Mouse (Mus musculus): ENCODE measurements around the gene Cab39. TPM values are rescaled to one million over a fixed set of nuclear protein-coding genes. Genes with fewer than 3 reads are reported as not detected.

Cab39 gene
- polyA plus RNA-seq, 1 experiment from 2014 or later = 21.9 TPM

GRCm38 (mm10) chr1:85761665-85762064 is 31.6 kb upstream of the Cab39 start:
- no peak for ATAC-seq (replicated peaks; ENCODE audit: insufficient number of reproducible peaks, insufficient read depth, low FRiP score, low read depth)
- WGBS = 84% methylated on average over 4 of the region's 4 CpGs

GRCm38 (mm10) chr1:85763386-85763785 is 29.9 kb upstream of the Cab39 start:
- ATAC-seq (replicated peaks; ENCODE audit: insufficient number of reproducible peaks, insufficient read depth, low FRiP score, low read depth) = no peak
- peaks cover 4% of the 10 kb centered on the region for H3K4me1 ChIP-seq (replicated peaks)
- H3K27me3 ChIP-seq = no peaks in the 10 kb centered on the region
- H3K4me3 ChIP-seq = no peak overlapping the region
- no peaks in the 10 kb centered on the region for H3K36me3 ChIP-seq
- 70% methylated on average over 6 of the region's 6 CpGs for WGBS
- no peak overlapping the region for H3K4me2 ChIP-seq
- H3K9me3 ChIP-seq (replicated peaks) = no peaks in the 10 kb centered on the region
- H3K27ac ChIP-seq = no peak overlapping the region
- H3K9ac ChIP-seq = no peak overlapping the region

More at GRCm38 (mm10) chr1:85761665-85762064, 31.6 kb upstream of the Cab39 start:
- Histone ChIP-seq H3K4me2 (no peak overlapping the region), H3K36me3 (no peaks in the 10 kb centered on the region), H3K4me3 (no peak overlapping the region), H3K9me3 (replicated peaks) (no peaks in the 10 kb centered on the region), H3K27me3 (no peaks in the 10 kb centered on the region), H3K9ac (no peak overlapping the region), H3K4me1 (replicated peaks) (peaks cover 10% of the 10 kb centered on the region), H3K27ac (no peak overlapping the region)

- no peak overlapping the region for H3K4me2 ChIP-seq
- no peak overlapping the region for H3K9ac ChIP-seq
- no peak for ATAC-seq (replicated peaks; ENCODE audit: insufficient number of reproducible peaks, insufficient read depth, low FRiP score, low read depth)
- no peak overlapping the region for H3K27ac ChIP-seq
- H3K36me3 ChIP-seq = no peaks in the 10 kb centered on the region
- no peaks in the 10 kb centered on the region for H3K27me3 ChIP-seq
- H3K4me3 ChIP-seq = no peak overlapping the region
- no peaks in the 10 kb centered on the region for H3K9me3 ChIP-seq (replicated peaks)
- H3K4me1 ChIP-seq (replicated peaks) = no peaks in the 10 kb centered on the region
- 70% methylated on average over 4 of the region's 4 CpGs for WGBS
Observed at GRCm38 (mm10) chr1:85764291-85764690, 28.9 kb upstream of the Cab39 start.

- H3K9ac ChIP-seq = no peak overlapping the region
- H3K4me3 ChIP-seq = no peak overlapping the region
- H3K4me2 ChIP-seq = no peak overlapping the region
- H3K4me1 ChIP-seq (replicated peaks) = no peaks in the 10 kb centered on the region
- WGBS = 65% methylated on average over 3 of the region's 3 CpGs
- no peak for ATAC-seq (replicated peaks; ENCODE audit: insufficient number of reproducible peaks, insufficient read depth, low FRiP score, low read depth)
- H3K27ac ChIP-seq = no peak overlapping the region
- H3K9me3 ChIP-seq (replicated peaks) = no peaks in the 10 kb centered on the region
- no peaks in the 10 kb centered on the region for H3K36me3 ChIP-seq
- H3K27me3 ChIP-seq = no peaks in the 10 kb centered on the region
Observed at GRCm38 (mm10) chr1:85766120-85766519, 27.1 kb upstream of the Cab39 start.

- H3K4me3 ChIP-seq = no peak overlapping the region
- H3K4me2 ChIP-seq = no peak overlapping the region
- no peak overlapping the region for H3K27ac ChIP-seq
- H3K36me3 ChIP-seq = no peaks in the 10 kb centered on the region
- WGBS = 31% methylated on average over 1 of the region's 1 CpGs
- no peak overlapping the region for H3K9ac ChIP-seq
- no peaks in the 10 kb centered on the region for H3K4me1 ChIP-seq (replicated peaks)
- no peaks in the 10 kb centered on the region for H3K9me3 ChIP-seq (replicated peaks)
- H3K27me3 ChIP-seq = no peaks in the 10 kb centered on the region
- no peak for ATAC-seq (replicated peaks; ENCODE audit: insufficient number of reproducible peaks, insufficient read depth, low FRiP score, low read depth)
Observed at GRCm38 (mm10) chr1:85767754-85768153, 25.5 kb upstream of the Cab39 start.

GRCm38 (mm10) chr1:85771976-85772375 is 21.3 kb upstream of the Cab39 start:
- no peaks in the 10 kb centered on the region for H3K36me3 ChIP-seq
- no peak overlapping the region for H3K27ac ChIP-seq
- no peaks in the 10 kb centered on the region for H3K9me3 ChIP-seq (replicated peaks)
- H3K4me1 ChIP-seq (replicated peaks) = no peaks in the 10 kb centered on the region
- H3K4me2 ChIP-seq = no peak overlapping the region
- H3K9ac ChIP-seq = no peak overlapping the region
- no peak overlapping the region for H3K4me3 ChIP-seq
- WGBS = 46% methylated on average over 3 of the region's 3 CpGs
- no peaks in the 10 kb centered on the region for H3K27me3 ChIP-seq
- ATAC-seq (replicated peaks; ENCODE audit: insufficient number of reproducible peaks, insufficient read depth, low FRiP score, low read depth) = no peak

- no peak for ATAC-seq (replicated peaks; ENCODE audit: insufficient number of reproducible peaks, insufficient read depth, low FRiP score, low read depth)
- Histone ChIP-seq H3K27ac (no peak overlapping the region), H3K4me2 (no peak overlapping the region), H3K9ac (no peak overlapping the region), H3K4me3 (no peak overlapping the region), H3K27me3 (no peaks in the 10 kb centered on the region), H3K36me3 (no peaks in the 10 kb centered on the region), H3K4me1 (replicated peaks) (no peaks in the 10 kb centered on the region), H3K9me3 (replicated peaks) (no peaks in the 10 kb centered on the region)
- WGBS = 64% methylated on average over 7 of the region's 7 CpGs
Observed at GRCm38 (mm10) chr1:85775136-85775535, 18.1 kb upstream of the Cab39 start.

- 49% methylated on average over 10 of the region's 10 CpGs for WGBS
Observed at GRCm38 (mm10) chr1:85776154-85776553, 17.1 kb upstream of the Cab39 start.

GRCm38 (mm10) chr1:85778436-85778835 is 14.8 kb upstream of the Cab39 start, which contains the start of gene A630001G21Rik:
Gene A630001G21Rik, minus strand, starts transcription at chr1:85778643.
- 91% methylated on average over 4 of the region's 4 CpGs for WGBS
- H3K4me1 ChIP-seq (replicated peaks) = no peaks in the 10 kb centered on the region
- no peaks in the 10 kb centered on the region for H3K36me3 ChIP-seq
- ATAC-seq (replicated peaks; ENCODE audit: insufficient number of reproducible peaks, insufficient read depth, low FRiP score, low read depth) = no peak
- no peaks in the 10 kb centered on the region for H3K9me3 ChIP-seq (replicated peaks)
- no peak within 1 kb of the TSS for H3K4me3 ChIP-seq
- no peak within 1 kb of the TSS for H3K27ac ChIP-seq
- no peak within 1 kb of the TSS for H3K4me2 ChIP-seq
- no peak within 1 kb of the TSS for H3K9ac ChIP-seq
- H3K27me3 ChIP-seq = no peaks in the 10 kb centered on the region

More at GRCm38 (mm10) chr1:85776154-85776553, 17.1 kb upstream of the Cab39 start:
- H3K27ac ChIP-seq = no peak overlapping the region
- H3K4me2 ChIP-seq = no peak overlapping the region
- H3K27me3 ChIP-seq = no peaks in the 10 kb centered on the region
- no peak overlapping the region for H3K4me3 ChIP-seq
- no peaks in the 10 kb centered on the region for H3K36me3 ChIP-seq
- H3K4me1 ChIP-seq (replicated peaks) = no peaks in the 10 kb centered on the region
- no peak overlapping the region for H3K9ac ChIP-seq
- H3K9me3 ChIP-seq (replicated peaks) = no peaks in the 10 kb centered on the region
- ATAC-seq (replicated peaks; ENCODE audit: insufficient number of reproducible peaks, insufficient read depth, low FRiP score, low read depth) = no peak

- no peak overlapping the region for H3K4me3 ChIP-seq
- H3K4me2 ChIP-seq = no peak overlapping the region
- ATAC-seq (replicated peaks; ENCODE audit: insufficient number of reproducible peaks, insufficient read depth, low FRiP score, low read depth) = no peak
- no peaks in the 10 kb centered on the region for H3K4me1 ChIP-seq (replicated peaks)
- 61% methylated on average over 3 of the region's 3 CpGs for WGBS
- H3K27me3 ChIP-seq = no peaks in the 10 kb centered on the region
- H3K36me3 ChIP-seq = no peaks in the 10 kb centered on the region
- no peak overlapping the region for H3K9ac ChIP-seq
- H3K9me3 ChIP-seq (replicated peaks) = no peaks in the 10 kb centered on the region
- no peak overlapping the region for H3K27ac ChIP-seq
Observed at GRCm38 (mm10) chr1:85779012-85779411, 14.2 kb upstream of the Cab39 start.

GRCm38 (mm10) chr1:85779428-85780180 is 13.6 kb upstream of the Cab39 start:
- Histone ChIP-seq H3K4me2 (no peak overlapping the region), H3K4me1 (replicated peaks) (no peaks in the 10 kb centered on the region), H3K27me3 (no peaks in the 10 kb centered on the region), H3K9me3 (replicated peaks) (no peaks in the 10 kb centered on the region), H3K4me3 (no peak overlapping the region), H3K9ac (no peak overlapping the region), H3K36me3 (no peaks in the 10 kb centered on the region), H3K27ac (no peak overlapping the region)
- ATAC-seq (replicated peaks; ENCODE audit: insufficient number of reproducible peaks, insufficient read depth, low FRiP score, low read depth) = no peak
- 60% methylated on average over 4 of the region's 4 CpGs for WGBS

- WGBS = 80% methylated on average over 3 of the region's 3 CpGs
- H3K36me3 ChIP-seq = no peaks in the 10 kb centered on the region
- no peak overlapping the region for H3K4me2 ChIP-seq
- H3K4me1 ChIP-seq (replicated peaks) = peaks cover 3% of the 10 kb centered on the region; the same call in 1 of the 2 replicates
- H3K27me3 ChIP-seq = no peaks in the 10 kb centered on the region
- no peaks in the 10 kb centered on the region for H3K9me3 ChIP-seq (replicated peaks)
- no peak overlapping the region for H3K4me3 ChIP-seq
- no peak overlapping the region for H3K27ac ChIP-seq
- no peak for ATAC-seq (replicated peaks; ENCODE audit: insufficient number of reproducible peaks, insufficient read depth, low FRiP score, low read depth)
- H3K9ac ChIP-seq = no peak overlapping the region
Observed at GRCm38 (mm10) chr1:85790565-85790964, 2.7 kb upstream of the Cab39 start.

All from heart, embryonic 15.5 days (tissue).